Mouse (Mus musculus) MEL (cell line): Measurements from ENCODE around the gene A430005L14Rik.

ENCODE experiments used
- EP300 ChIP-seq, 2 experiments: IDR thresholded peaks; 2 replicates each; pipeline ENCODE4 v1.6.1; 2011; ENCODE audit warnings: improper control_type of control experiment in 2 of 2, low read length in 2 of 2, low read depth in 1 of 2, mild to moderate bottlenecking in 1 of 2
- GABPA ChIP-seq: IDR thresholded peaks from 2 replicates; pipeline ENCODE4 v1.6.1; 2012; ENCODE audit warnings: low read depth, mild to moderate bottlenecking, inconsistent platforms, low read length, improper control_type of control experiment, moderate library complexity
- GATA1 ChIP-seq: IDR thresholded peaks from 2 replicates; pipeline ENCODE4 v1.6.1; 2011; ENCODE audit warnings: low read depth, low read length, improper control_type of control experiment
- POLR2A ChIP-seq, 2 experiments: IDR thresholded peaks; 2 replicates each; pipeline ENCODE4 v1.6.1; 2011 to 2012; ENCODE audit warnings: low read length in 2 of 2, mild to moderate bottlenecking in 2 of 2, control low read depth in 1 of 2, improper control_type of control experiment in 1 of 2, low read depth in 1 of 2, moderate library complexity in 1 of 2; ENCODE audit not compliant: control insufficient read depth in 1 of 2, insufficient read depth in 1 of 2, poor library complexity in 1 of 2
- SMC3 ChIP-seq: IDR thresholded peaks from 2 replicates; pipeline ENCODE4 v1.6.1; 2011; ENCODE audit warnings: low read depth, low read length, improper control_type of control experiment
- TCF12 ChIP-seq: IDR thresholded peaks from 2 replicates; pipeline ENCODE4 v1.6.1; 2014; ENCODE audit warnings: low read depth, mild to moderate bottlenecking, inconsistent platforms, low read length, improper control_type of control experiment, moderate library complexity

- no peak for TF ChIP-seq EP300 (IDR thresholded peaks at IDR 0.05; ENCODE audit: low read depth in 1 of 2, low read length in 2 of 2)
- no peak for TF ChIP-seq TCF12
- no peak for TF ChIP-seq GABPA
- no peak for TF ChIP-seq SMC3
- no peak for TF ChIP-seq POLR2A (IDR thresholded peaks at IDR 0.05; ENCODE audit: control insufficient read depth in 1 of 2, insufficient read depth in 1 of 2, low read depth in 1 of 2, low read length in 2 of 2, poor library complexity in 1 of 2)
- TF ChIP-seq GATA1, result no peak
Measured at GRCm38 (mm10) chr4:153920517-153921233, 36.4 kb upstream of the A430005L14Rik start.
